Mouse (Mus musculus) bone marrow, adult 2 months (tissue): ENCODE measurements around the gene Lrp1.

Experiments
- CTCF ChIP-seq: fragments of 200-500 bp; IDR thresholded peaks from 2 replicates; pipeline ENCODE4 v1.5.1; 2011; ENCODE audit warnings: low read length, control low read depth; ENCODE audit not compliant: control insufficient read depth, insufficient read depth
- POLR2A ChIP-seq: fragments of 200-500 bp; IDR thresholded peaks from 2 replicates; pipeline ENCODE4 v1.6.1; 2011; ENCODE audit warnings: low read depth, mild to moderate bottlenecking, control low read depth, low read length, borderline replicate concordance; ENCODE audit not compliant: control insufficient read depth

DNA sequence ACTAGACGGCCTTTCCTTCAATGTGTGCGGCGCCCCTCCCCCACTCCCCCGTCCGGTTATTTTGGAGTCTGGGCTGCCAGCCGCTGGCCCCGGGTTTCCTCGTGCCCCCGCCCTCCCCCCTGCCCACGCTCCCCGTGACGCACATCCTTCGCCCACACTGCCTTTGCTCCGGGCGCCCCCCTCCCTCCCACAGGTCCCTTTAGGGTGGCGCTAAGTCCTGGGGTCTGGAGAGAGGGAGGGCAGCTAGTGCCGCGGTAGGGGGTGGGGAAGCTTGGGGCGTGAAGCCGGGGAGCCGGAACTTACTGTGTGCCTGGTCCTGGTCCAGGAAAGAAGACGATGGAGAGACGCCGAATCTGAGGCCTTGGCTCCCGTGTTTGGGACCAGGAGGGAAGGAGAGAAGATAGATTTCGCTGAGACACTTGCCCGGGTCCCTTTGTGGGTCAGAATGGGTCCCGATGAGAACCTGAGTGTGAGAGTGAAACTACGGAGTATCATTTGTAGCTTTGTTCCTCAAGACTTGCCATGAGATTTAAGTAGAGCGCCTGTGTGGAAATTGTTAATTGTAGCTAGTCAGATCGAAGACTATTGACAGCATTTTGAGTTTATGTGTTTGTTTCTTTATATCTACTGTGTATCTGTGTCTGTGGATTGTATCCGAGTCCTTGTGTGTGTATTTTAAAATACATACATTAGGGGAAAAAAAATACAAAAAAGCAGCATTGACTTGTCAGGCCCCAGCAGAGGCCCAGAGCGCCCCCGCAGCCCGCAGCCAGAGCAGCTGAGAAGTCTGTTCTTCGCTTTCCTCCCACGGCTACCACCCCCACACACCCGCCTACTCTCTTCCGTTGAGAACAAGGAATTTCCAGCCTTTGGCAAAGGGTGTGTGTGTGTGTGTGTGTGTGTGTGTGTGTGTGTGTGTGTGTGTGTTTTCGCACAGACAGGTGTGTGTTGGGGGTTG lies 47.4 kb upstream of the Lrp1 start, which contains the start of gene Nab2:
- TF ChIP-seq POLR2A, result no peak; the same call in 1 of the 2 replicates
- TF ChIP-seq CTCF, result no peak
